27 mouse cellular contexts compared by ENCODE assay signal in the genomic region with DNA sequence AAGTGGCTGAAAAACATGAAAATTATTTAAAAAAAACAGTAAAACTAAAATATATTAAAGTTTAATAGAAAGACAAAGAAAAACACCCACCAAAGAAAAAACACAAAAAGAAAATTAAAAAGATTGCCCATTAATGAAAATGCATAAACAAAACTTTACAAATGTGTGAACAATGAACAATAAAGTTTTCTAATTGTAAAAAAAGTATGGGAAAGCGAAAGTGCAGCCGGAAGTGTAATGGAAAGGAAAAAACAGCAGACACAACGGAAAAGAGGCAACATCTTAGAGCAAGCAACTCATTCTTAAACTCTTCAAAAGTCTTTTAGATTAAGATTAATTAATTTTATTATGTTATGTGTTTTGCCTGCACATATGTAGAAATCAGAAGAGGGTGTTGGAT.
"Had no signal": no experiment of that assay in that cellular context is flagged by ENCODE, and none has a peak within 500 bp of the region (broad histone marks: within the 10 kb centered on the region; RNA-seq: fewer than 3 reads in every experiment).

No protein-coding gene starts in this region.

- H3K36me3 ChIP-seq: heart, embryonic 10.5 days; heart, embryonic 12.5 days; hindbrain, embryonic 10.5 days; hindbrain, embryonic 12.5 days; intestine, embryonic 15.5 days; limb, embryonic 13.5 days; limb, embryonic 15.5 days; liver, embryonic 12.5 days had no signal

- H3K4me3 ChIP-seq: gastrocnemius, adult 2 months; heart, embryonic 10.5 days; heart, embryonic 12.5 days; hindbrain, embryonic 10.5 days; hindbrain, embryonic 12.5 days; intestine, embryonic 15.5 days; layer of hippocampus, adult 2 months; left cerebral cortex, adult 2 months; limb, embryonic 13.5 days; limb, embryonic 15.5 days; liver, embryonic 12.5 days had no signal

- ATAC-seq: hindbrain, embryonic 16.5 days; inflammation-experienced regulatory T-cells, adult 6 months; intestine, embryonic 15.5 days; intestine, postnatal 0 days; liver, embryonic 12.5 days had no signal

- DNase-seq: gastrocnemius, adult 2 months; gastrocnemius, postnatal 10 days; gastrocnemius, postnatal 25 days; heart, adult 18-20 months; heart, postnatal 10 days; heart, postnatal 4 days; kidney, adult 18-20 months; kidney, adult 8-10 months; kidney, postnatal 10 days; kidney, postnatal 25 days; kidney, postnatal 4 days; left cerebral cortex, postnatal 4 days had no signal

- H3K9ac ChIP-seq: heart, embryonic 12.5 days; hindbrain, embryonic 12.5 days; hindbrain, embryonic 14.5 days; intestine, embryonic 15.5 days; limb, embryonic 13.5 days; limb, embryonic 15.5 days; liver, embryonic 12.5 days; liver, embryonic 14.5 days had no signal

- H3K27me3 ChIP-seq: heart, embryonic 12.5 days; hindbrain, embryonic 12.5 days; intestine, embryonic 15.5 days; limb, embryonic 13.5 days; limb, embryonic 15.5 days; liver, embryonic 12.5 days had no signal

- H3K27ac ChIP-seq: gastrocnemius, adult 2 months; heart, embryonic 10.5 days; hindbrain, embryonic 10.5 days; hindbrain, embryonic 12.5 days; hindbrain, embryonic 14.5 days; intestine, embryonic 15.5 days; layer of hippocampus, adult 2 months; left cerebral cortex, adult 2 months; limb, embryonic 13.5 days; limb, embryonic 15.5 days; liver, embryonic 12.5 days; liver, embryonic 14.5 days had no signal

- H3K4me1 ChIP-seq: heart, embryonic 10.5 days; heart, embryonic 12.5 days; hindbrain, embryonic 12.5 days; intestine, embryonic 15.5 days; limb, embryonic 13.5 days; limb, embryonic 15.5 days; liver, embryonic 12.5 days had no signal

- H3K9me3 ChIP-seq: heart, embryonic 10.5 days; heart, embryonic 12.5 days; hindbrain, embryonic 10.5 days; hindbrain, embryonic 12.5 days; intestine, embryonic 15.5 days; limb, embryonic 13.5 days; limb, embryonic 15.5 days; liver, embryonic 12.5 days had no signal
